In genomic region chrX:102250150-102250890, GRCm38 (mm10) we compare ENCODE assay signal across 8 mouse cellular contexts. TPM values are rescaled to one million over a fixed set of nuclear protein-coding genes. Genes with fewer than 3 reads are reported as not detected.
DNase-seq lines count a peak whose midpoint lies in the region; ATAC-seq and TF ChIP-seq lines count a peak whose summit lies in the region.

No protein-coding gene starts in this region.

- H3K27me3 ChIP-seq in liver, adult 2 months (ENCODE audit: control insufficient read depth, insufficient read depth, low read length) = peaks cover 9% of the 10 kb centered on the region; the same call in 1 of the 2 replicates
- H3K27me3 ChIP-seq in liver, embryonic 11.5 days (replicated peaks; ENCODE audit: control insufficient read depth, insufficient read depth, low read length) = peaks cover 74% of the 10 kb centered on the region

- WGBS in liver, adult 2 months = under 1% methylated on average over 57 of the region's 68 CpGs
- WGBS in liver, embryonic 11.5 days = 13% methylated on average over 55 of the region's 68 CpGs
- WGBS in olfactory bulb, adult 2 months = 16% methylated on average over 68 of the region's 68 CpGs

- peak overlapping the region; percentile 80 for H3K4me2 ChIP-seq in liver, embryonic 11.5 days

- no peak for DNase-seq in liver, adult 2 months (ENCODE audit: extremely low read depth, low read depth, low spot score)
- no peak for DNase-seq in liver
- DNase-seq in heart, postnatal 10 days = peak; percentile 15 to 31
- no peak for DNase-seq in liver, embryonic 11.5 days (ENCODE audit: low spot score)
- no peak for DNase-seq in natural killer cell, adult 2 months (ENCODE audit: low spot score in 2 of 2)
- no peak for DNase-seq in MN1 (ENCODE audit: low spot score)

- no peaks in the 10 kb centered on the region for H3K36me3 ChIP-seq in liver, adult 2 months (ENCODE audit: control insufficient read depth, insufficient read depth, low read length)
- no peaks in the 10 kb centered on the region for H3K36me3 ChIP-seq in liver, embryonic 11.5 days (ENCODE audit: control insufficient read depth, insufficient read depth, low read length)

- no peak overlapping the region for H3K27ac ChIP-seq in liver, adult 2 months (replicated peaks; ENCODE audit: insufficient read depth, low read depth, low read length)
- no peak overlapping the region for H3K27ac ChIP-seq in cortical plate, adult 2 months (ENCODE audit: insufficient read depth, low read length)
- H3K27ac ChIP-seq in liver, embryonic 11.5 days (ENCODE audit: low read depth, low read length) = no peak overlapping the region
- no peak overlapping the region for H3K27ac ChIP-seq in olfactory bulb, adult 2 months (ENCODE audit: insufficient read depth, low read depth, low read length)

- no peaks in the 10 kb centered on the region for H3K79me2 ChIP-seq in liver, adult 2 months (ENCODE audit: control insufficient read depth, insufficient read depth, low read length)

- no peak overlapping the region for H3K9ac ChIP-seq in liver, adult 2 months (ENCODE audit: low read depth, low read length)
- H3K9ac ChIP-seq in liver, embryonic 11.5 days (ENCODE audit: low read depth, low read length) = no peak overlapping the region; the same call in 1 of the 2 replicates

- no peaks in the 10 kb centered on the region for H3K9me3 ChIP-seq in liver, embryonic 11.5 days (ENCODE audit: control insufficient read depth, low read length)

- H3K4me1 ChIP-seq in liver, adult 2 months (ENCODE audit: control insufficient read depth, insufficient read depth, low read length) = 0 out of 2 replicates have a peak, but pooled peaks cover 10% of the 10 kb centered on the region
- H3K4me1 ChIP-seq in cortical plate, adult 2 months (ENCODE audit: control insufficient read depth, insufficient read depth, low read length) = no peaks in the 10 kb centered on the region
- no peaks in the 10 kb centered on the region for H3K4me1 ChIP-seq in liver, embryonic 11.5 days (replicated peaks; ENCODE audit: control insufficient read depth, insufficient read depth, low read length)
- H3K4me1 ChIP-seq in olfactory bulb, adult 2 months (ENCODE audit: control insufficient read depth, insufficient read depth, low read length) = peaks cover 13% of the 10 kb centered on the region

- H3K4me3 ChIP-seq in liver, adult 2 months (ENCODE audit: insufficient read depth, low read depth, low read length) = peak overlapping the region; percentile 84; the same call in 1 of the 2 replicates
- H3K4me3 ChIP-seq in cortical plate, adult 2 months (ENCODE audit: insufficient read depth, low read length) = peak overlapping the region; percentile 67; the same call in 1 of the 2 replicates
- H3K4me3 ChIP-seq in liver, embryonic 11.5 days (ENCODE audit: low read depth, low read length) = peak overlapping the region; percentile 57
- H3K4me3 ChIP-seq in olfactory bulb, adult 2 months (ENCODE audit: insufficient read depth, low read depth, low read length) = peak overlapping the region; percentile 58

- no peak for TF ChIP-seq CTCF in liver, adult 2 months (IDR thresholded peaks at IDR 0.05; ENCODE audit: low read depth, low read length)
- TF ChIP-seq CTCF in cortical plate, adult 2 months (IDR thresholded peaks at IDR 0.05; ENCODE audit: extremely low read depth, insufficient read depth, low read length) = no peak
- no peak for TF ChIP-seq CTCF in olfactory bulb, adult 2 months (IDR thresholded peaks at IDR 0.05; ENCODE audit: insufficient read depth, low read depth, low read length)

- intact Hi-C loops in heart, postnatal 10 days (cut with DNase I) = loop anchor here (5.0 kb wide), 1 partner anchor 97 kb away; no protein-coding TSS in a partner anchor

- ATAC-seq in liver, embryonic 11.5 days (replicated peaks; ENCODE audit: low FRiP score) = 0 out of 2 replicates have a peak, but pooled peaks have one; percentile 10

- no peak for TF ChIP-seq POLR2A in liver, adult 2 months (IDR thresholded peaks at IDR 0.05; ENCODE audit: extremely low read depth, insufficient read depth, low read length)
- TF ChIP-seq POLR2A in cortical plate, adult 2 months (IDR thresholded peaks at IDR 0.05; ENCODE audit: extremely low read depth, insufficient read depth, low read length) = no peak
- TF ChIP-seq POLR2A in olfactory bulb, adult 2 months (IDR thresholded peaks at IDR 0.05; ENCODE audit: insufficient read depth, low read depth, low read length) = no peak

RNA-seq across cellular contexts. Expression of gene Cited1, which starts 1.7 kb away (rescaled TPM):
- not detected in 2 replicates for total RNA-seq in liver, adult 2 months (2014; rRNA removed)
- 0.14 TPM in 1 of 2 replicates, not detected in the other for polyA plus RNA-seq in liver, adult 2 months (2012; rRNA removed)
- polyA plus RNA-seq in cortical plate, adult 2 months (2012; rRNA removed) = 5.0 and 5.3 TPM in 2 replicates
- total RNA-seq in heart, postnatal 10 days (2021) = 10 to 100 TPM; 14.1 to 16.6 TPM
- 118 and 122 TPM in 2 replicates for polyA plus RNA-seq in liver, embryonic 11.5 days (2014; fragmentation: Nextera tagmentation; extraction: Ambion mirVana)
- not detected in 2 replicates for polyA plus RNA-seq in olfactory bulb, adult 2 months (2012; ENCODE audit: insufficient read depth, insufficient read length, low replicate concordance, missing spikeins)

Comparison
In these comparisons a context has a peak if more than half of its experiments do, and no peak if none do; other contexts are left out.
1. RNA of gene Cited1, which starts 1.7 kb away (polyA plus RNA-seq): 118 to 122 TPM in liver, embryonic 11.5 days; 5.0 to 5.3 TPM in cortical plate, adult 2 months, 0.14 TPM in liver, adult 2 months and not detected in olfactory bulb, adult 2 months; every median in the first group is over 10 times any median in the second.
2. DNase-seq: peak in heart, postnatal 10 days (2 of 2); none in liver, adult 2 months (single experiment), liver (single experiment), liver, embryonic 11.5 days (single experiment), natural killer cell, adult 2 months (0 of 2) and MN1 (single experiment).
3. Peak in every context shown above with its lines, with median percentiles within 50 percentile points of each other: H3K4me3 ChIP-seq.